Mouse (Mus musculus) kidney, postnatal 0 days (tissue): Measurements from ENCODE around the gene Adamtsl2. TPM values are rescaled to one million over a fixed set of nuclear protein-coding genes. Genes with fewer than 3 reads are reported as not detected.
A peak's percentile ranks its signal among the peaks of the same experiment; 100 is the strongest.

ENCODE experiments used
- ATAC-seq: fragments of 200-750 bp; cut with Nextera tagmentation; replicated peaks from 2 replicates; pipeline ENCODE4 v1.8.0; 2017; ENCODE audit warnings: low read depth, moderate number of reproducible peaks, moderate TSS enrichment, moderate library complexity; ENCODE audit not compliant: low FRiP score
- DNase-seq: peaks from one replicate; pipeline ENCODE4 v3.0.0-alpha.2; 2016; ENCODE audit warnings: low spot score
- H3K27ac ChIP-seq: fragments of 300-500 bp; sonication (generic); 2 replicates; pipeline ENCODE4 v1.5.1; 2014; ENCODE audit warnings: mild to moderate bottlenecking
- H3K27me3 ChIP-seq: fragments of 300-500 bp; sonication (generic); 2 replicates; pipeline ENCODE4 v1.6.1; 2014; ENCODE audit warnings: low read length, mixed read lengths; ENCODE audit not compliant: insufficient read depth
- H3K36me3 ChIP-seq: fragments of 300-500 bp; sonication (generic); 2 replicates; pipeline ENCODE4 v1.6.1; 2014; ENCODE audit warnings: low read length, mixed read lengths; ENCODE audit not compliant: insufficient read depth
- H3K4me1 ChIP-seq: fragments of 300-500 bp; sonication (generic); replicated peaks from 2 replicates; pipeline ENCODE4 v1.6.1; 2014; ENCODE audit warnings: antibody characterized with exemption, low read length, mixed read lengths; ENCODE audit not compliant: insufficient read depth
- H3K4me2 ChIP-seq: fragments of 300-500 bp; sonication (generic); 2 replicates; pipeline ENCODE4 v1.6.1; 2014; ENCODE audit warnings: mild to moderate bottlenecking, low read length, moderate library complexity, mixed read lengths
- H3K4me3 ChIP-seq: fragments of 300-500 bp; sonication (generic); replicated peaks from 2 replicates; pipeline ENCODE4 v1.5.1; 2014; ENCODE audit warnings: low read depth, low read length
- H3K9ac ChIP-seq: fragments of 300-500 bp; sonication (generic); 2 replicates; pipeline ENCODE4 v1.6.1; 2014; ENCODE audit warnings: low read depth, low read length
- H3K9me3 ChIP-seq: fragments of 300-500 bp; sonication (generic); replicated peaks from 2 replicates; pipeline ENCODE4 v1.6.1; 2016; ENCODE audit warnings: low read length, inconsistent platforms, mixed read lengths
- CTCF ChIP-seq: IDR thresholded peaks from 2 replicates; pipeline ENCODE4 v1.5.1; 2016; ENCODE audit warnings: antibody characterized with exemption, low read depth, mild to moderate bottlenecking, moderate library complexity
- WGBS: fragments of 180-500 bp; shearing (Covaris S2); extraction: QIAGEN DNeasy Blood & Tissue Kit; methylation state at CpG from one replicate; pipeline ENCODE4 v1.1.7; 2014; 5-methylcytosine and 5-hydroxymethylcytosine counted together
- polyA plus RNA-seq: library from polyadenylated mRNA; unstranded; fragments of >200 nt; fragmentation: Nextera tagmentation; extraction: Ambion mirVana; gene quantifications from 2 replicates; pipeline ENCODE4 v1.2.1, GENCODE M21; 2015

Adamtsl2 gene
- polyA plus RNA-seq, 1 experiment from 2014 or later, result 0.83 TPM

DNA sequence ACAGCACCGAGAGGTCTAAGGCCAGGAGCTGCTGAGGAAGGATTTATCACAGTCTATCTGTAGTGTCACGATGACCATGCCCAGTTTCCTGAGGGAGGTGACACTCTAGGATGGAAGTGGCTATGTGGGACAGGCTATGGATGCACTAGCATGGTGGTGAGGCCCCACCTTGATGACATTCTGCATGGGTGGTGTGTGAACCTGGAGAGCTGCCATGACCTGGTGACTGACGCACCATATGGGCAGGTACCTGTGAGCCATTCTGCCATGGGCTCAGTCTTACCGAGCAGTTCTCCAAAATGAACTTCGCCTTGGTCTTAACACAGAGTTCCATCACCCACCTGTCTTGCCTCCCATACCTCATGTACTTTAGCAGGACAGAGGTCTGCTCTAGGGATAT lies 8.4 kb downstream of the Adamtsl2 start:
- ATAC-seq (0 out of 2 replicates have a peak, but pooled peaks have one; percentile 3), DNase-seq (no peak)
- no peaks in the 10 kb centered on the region for H3K9me3 ChIP-seq
- no peak overlapping the region for H3K4me2 ChIP-seq
- no peak overlapping the region for H3K9ac ChIP-seq
- H3K27me3 ChIP-seq, result no peaks in the 10 kb centered on the region
- 82% methylated on average over 5 of the region's 5 CpGs for WGBS
- no peak overlapping the region for H3K4me3 ChIP-seq
- H3K36me3 ChIP-seq, result no peaks in the 10 kb centered on the region
- peak overlapping the region; percentile 75 for H3K27ac ChIP-seq
- TF ChIP-seq CTCF, result no peak
- H3K4me1 ChIP-seq, result no peaks in the 10 kb centered on the region; the same call in 1 of the 2 replicates

DNA sequence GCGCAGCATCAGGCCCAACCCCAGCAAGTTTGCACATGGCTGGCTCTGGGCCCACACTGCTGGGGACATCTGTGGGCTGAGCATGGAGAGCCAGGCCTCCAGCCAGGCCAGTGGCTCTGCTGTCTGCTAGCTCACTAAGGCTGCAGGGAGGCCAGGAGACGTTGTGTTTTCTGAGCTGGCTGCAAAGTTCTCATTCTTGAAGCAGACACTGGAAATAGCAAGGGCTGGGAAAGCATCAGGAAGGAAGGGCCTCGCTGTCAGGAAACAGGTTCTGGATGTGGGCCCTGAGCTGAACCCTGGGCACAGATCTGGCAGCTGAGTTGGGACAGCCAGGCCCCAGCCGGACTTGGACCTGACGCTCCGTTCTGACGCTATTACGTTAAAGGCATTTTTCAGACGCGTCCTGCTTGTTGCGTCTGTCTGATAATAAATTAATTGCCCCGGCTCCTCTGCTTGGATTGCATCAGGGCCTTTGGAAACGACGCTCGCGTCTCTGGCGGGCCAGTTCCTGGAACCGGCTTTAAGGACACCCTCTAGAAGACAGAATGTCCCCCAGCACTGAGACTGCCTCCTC lies 9.0 kb downstream of the Adamtsl2 start:
- Histone ChIP-seq H3K4me1 (no peaks in the 10 kb centered on the region; the same call in 1 of the 2 replicates), H3K36me3 (no peaks in the 10 kb centered on the region), H3K9me3 (no peaks in the 10 kb centered on the region), H3K4me2 (no peak overlapping the region), H3K27me3 (no peaks in the 10 kb centered on the region), H3K27ac (peak overlapping the region; percentile 75), H3K4me3 (no peak overlapping the region), H3K9ac (no peak overlapping the region)
- DNase-seq, result peak; percentile 74
- no peak for TF ChIP-seq CTCF
- 39% methylated on average over 18 of the region's 18 CpGs for WGBS
- peak; percentile 57; the same call in 1 of the 2 replicates for ATAC-seq

DNA sequence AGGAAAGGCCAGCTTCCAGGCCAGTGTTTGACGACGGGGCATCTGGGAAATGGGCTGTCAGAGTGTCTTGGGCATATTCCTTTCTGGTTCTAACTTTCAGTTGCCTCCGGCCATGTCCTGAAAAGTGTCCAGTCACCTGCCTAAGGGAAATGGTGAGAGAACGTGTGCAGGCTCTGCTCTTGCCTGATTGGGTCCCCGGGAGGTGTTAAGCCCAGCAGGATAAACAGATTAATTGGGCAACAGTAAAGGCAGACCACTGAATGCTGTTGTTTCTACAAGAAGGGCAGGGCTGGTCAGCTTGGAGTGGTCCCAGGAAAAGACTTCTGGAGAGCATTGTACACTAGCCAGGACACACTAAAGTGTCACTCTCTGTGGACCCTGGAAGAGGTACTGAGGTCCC lies 9.5 kb downstream of the Adamtsl2 start:
- DNase-seq, result no peak
- Histone ChIP-seq H3K9ac (no peak overlapping the region), H3K4me2 (no peak overlapping the region), H3K9me3 (no peaks in the 10 kb centered on the region), H3K4me1 (no peaks in the 10 kb centered on the region; the same call in 1 of the 2 replicates), H3K36me3 (no peaks in the 10 kb centered on the region), H3K27me3 (no peaks in the 10 kb centered on the region), H3K27ac (peak overlapping the region; percentile 75), H3K4me3 (no peak overlapping the region)
- WGBS, result 48% methylated on average over 5 of the region's 5 CpGs
- no peak for TF ChIP-seq CTCF
- no peak for ATAC-seq

DNA sequence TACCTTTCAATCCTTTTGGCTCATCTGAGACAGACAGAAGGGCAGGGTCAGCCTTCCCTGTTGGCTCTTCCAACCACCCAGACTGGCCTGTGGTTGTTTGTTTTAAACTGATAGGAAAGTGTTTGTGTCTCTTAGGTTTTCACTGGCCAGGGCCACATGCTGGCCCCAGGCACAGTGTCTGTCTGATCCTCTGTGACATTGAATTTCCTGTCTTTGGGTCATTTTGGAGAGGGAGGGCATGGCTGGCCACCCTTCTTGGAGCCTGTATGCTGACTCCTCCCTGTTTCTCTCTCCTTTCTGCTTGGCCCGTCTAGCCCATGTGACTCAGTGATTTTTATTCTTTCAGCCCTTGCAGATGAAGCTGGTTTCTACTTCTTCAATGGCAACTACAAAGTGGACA lies 10.1 kb downstream of the Adamtsl2 start:
- WGBS, result 42% methylated on average over 1 of the region's 1 CpGs
- DNase-seq, result no peak
- no peaks in the 10 kb centered on the region; the same call in 1 of the 2 replicates for H3K4me1 ChIP-seq

DNA sequence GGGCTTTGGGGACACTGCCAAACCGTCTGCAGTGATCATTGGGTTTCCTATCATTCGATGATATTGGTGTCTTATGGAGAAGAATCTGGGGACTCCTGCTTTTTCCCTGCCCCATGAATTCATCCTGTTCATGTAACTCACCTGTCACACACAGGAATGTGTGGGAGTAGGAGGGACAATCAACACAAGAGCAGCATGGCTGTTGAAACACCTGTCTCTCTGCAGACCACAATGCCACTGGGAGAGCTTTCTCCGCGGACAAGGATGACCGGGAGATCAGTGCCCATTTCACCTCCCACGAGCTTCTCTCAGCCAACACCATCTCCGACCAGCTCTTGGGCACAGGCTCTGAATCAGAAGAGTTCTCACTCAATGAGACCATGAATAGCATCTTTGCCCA lies 16.0 kb downstream of the Adamtsl2 start:
- Histone ChIP-seq H3K9ac (no peak overlapping the region), H3K4me3 (no peak overlapping the region), H3K4me2 (no peak overlapping the region), H3K4me1 (peaks cover 21% of the 10 kb centered on the region), H3K27ac (no peak overlapping the region), H3K27me3 (no peaks in the 10 kb centered on the region), H3K36me3 (no peaks in the 10 kb centered on the region), H3K9me3 (no peaks in the 10 kb centered on the region)
- 86% methylated on average over 7 of the region's 7 CpGs for WGBS
- ATAC-seq, result no peak
- no peak for DNase-seq
- TF ChIP-seq CTCF, result no peak

More for the DNA sequence above, 10.1 kb downstream of the Adamtsl2 start:
- no peak for TF ChIP-seq CTCF
- no peak overlapping the region for H3K9ac ChIP-seq
- no peak for ATAC-seq
- no peaks in the 10 kb centered on the region for H3K36me3 ChIP-seq
- no peak overlapping the region for H3K27ac ChIP-seq
- no peaks in the 10 kb centered on the region for H3K9me3 ChIP-seq
- H3K4me3 ChIP-seq, result no peak overlapping the region
- H3K27me3 ChIP-seq, result no peaks in the 10 kb centered on the region
- H3K4me2 ChIP-seq, result no peak overlapping the region

DNA sequence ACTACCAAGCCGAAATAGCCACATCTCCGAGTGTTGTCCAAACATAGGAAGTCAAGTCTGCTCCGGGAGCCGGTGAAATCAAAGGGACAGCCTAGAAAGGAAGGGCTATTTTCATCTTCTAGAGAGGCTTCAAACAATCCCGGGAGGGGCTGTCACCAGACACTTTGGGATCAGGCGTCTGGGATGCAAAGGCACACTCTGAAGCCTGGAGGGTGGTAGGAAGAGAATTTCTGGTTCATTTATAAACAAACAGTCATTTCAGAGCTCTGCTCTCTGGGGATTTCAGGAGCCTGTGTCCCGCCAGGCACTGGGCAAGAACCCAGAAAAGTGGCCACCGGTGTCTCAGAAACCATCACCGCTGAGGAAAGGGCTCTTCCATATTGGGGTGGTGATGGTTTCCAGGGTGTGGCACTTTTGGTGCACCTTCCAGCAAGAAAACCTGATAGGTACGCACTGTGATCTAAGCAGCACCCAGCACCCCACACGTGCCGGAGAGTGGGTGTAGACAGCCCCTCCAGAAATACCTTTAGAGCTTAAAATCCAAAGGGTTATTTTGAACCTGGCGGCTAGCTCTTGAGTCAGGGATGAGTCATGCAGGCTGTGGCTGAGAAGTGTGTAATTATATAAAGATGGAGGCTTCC lies 17.3 kb downstream of the Adamtsl2 start:
- Histone ChIP-seq H3K4me2 (no peak overlapping the region), H3K4me1 (peaks cover 21% of the 10 kb centered on the region), H3K27ac (no peak overlapping the region), H3K9ac (no peak overlapping the region), H3K36me3 (no peaks in the 10 kb centered on the region), H3K4me3 (no peak overlapping the region), H3K9me3 (no peaks in the 10 kb centered on the region), H3K27me3 (no peaks in the 10 kb centered on the region)
- no peak for TF ChIP-seq CTCF
- WGBS, result 45% methylated on average over 13 of the region's 13 CpGs
- ATAC-seq (no peak), DNase-seq (no peak)
